Mouse (Mus musculus) c-Kit-positive CD71-positive TER-119-negative erythroid progenitor cells, embryonic 14.5 days (primary cell): ENCODE results near the gene Tmem72.

Experiments
- DNase-seq: peaks from one replicate; pipeline ENCODE4 v3.0.0-alpha.2; 2013; ENCODE audit warnings: low read depth

Tmem72 gene

DNA sequence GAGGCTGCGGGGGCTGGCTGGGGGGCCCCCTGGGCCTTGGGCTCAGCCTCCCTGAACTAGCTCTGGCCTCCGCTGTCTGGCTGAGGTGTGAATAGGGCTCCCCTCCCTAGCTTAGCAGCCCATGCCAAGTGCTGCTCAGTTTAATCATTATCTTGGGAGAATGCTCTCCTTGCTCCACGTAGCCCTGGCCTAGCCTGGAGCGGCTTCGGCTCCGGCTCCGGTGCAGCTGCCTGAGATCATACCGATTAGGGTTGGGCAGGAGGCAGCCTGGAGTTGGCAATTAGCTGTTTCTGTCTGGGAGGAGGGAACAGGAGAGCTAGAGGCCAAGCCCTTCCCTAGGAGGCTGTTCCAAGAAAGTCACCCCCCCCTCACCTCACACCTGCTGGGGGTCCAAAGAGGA, at the start of gene Tmem72:
Gene Tmem72 (minus strand): TSS at position 248 of the 400 bp plus-strand sequence.
- no peak for DNase-seq

DNA sequence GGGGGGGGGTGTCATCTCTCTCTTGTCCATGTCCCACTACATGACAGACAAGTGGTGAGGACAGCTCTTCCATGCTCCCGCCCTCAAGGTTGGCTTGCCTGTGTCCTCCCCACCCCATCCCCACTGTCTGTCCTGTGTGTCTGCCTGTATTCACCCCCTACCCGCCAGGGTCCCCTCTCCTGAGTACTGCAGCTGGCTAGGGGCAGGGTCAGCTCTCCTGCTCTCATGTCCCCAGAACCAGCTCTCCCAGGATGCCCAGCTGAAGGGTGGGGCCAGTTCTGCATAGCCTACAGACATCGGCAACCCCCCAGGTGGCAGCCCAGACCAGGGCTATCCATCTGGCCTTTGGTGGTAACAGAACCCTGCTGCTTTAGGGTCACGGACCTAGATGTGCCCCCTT, 47.8 kb upstream of the Tmem72 start:
- DNase-seq, result no peak

DNA sequence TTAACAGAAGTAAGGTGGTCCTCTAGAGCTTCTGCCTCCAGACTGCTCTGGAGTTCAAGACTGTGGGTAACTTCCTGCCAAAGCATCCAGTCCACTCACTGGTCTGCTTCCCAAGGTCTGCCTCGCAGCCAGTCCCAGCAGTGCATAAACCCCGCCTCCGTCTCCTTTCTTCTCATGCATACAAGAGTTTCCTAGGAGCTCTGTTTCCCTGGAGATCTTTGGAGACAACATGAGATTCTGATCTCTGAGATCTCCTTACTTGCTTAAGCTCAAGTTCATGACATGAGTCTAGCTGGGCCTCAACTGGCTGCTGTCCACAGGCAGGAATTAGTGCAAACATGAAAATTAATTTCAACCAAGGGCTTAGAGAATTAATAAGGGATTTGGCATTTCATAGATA, 45.6 kb upstream of the Tmem72 start:
- DNase-seq, result no peak

DNA sequence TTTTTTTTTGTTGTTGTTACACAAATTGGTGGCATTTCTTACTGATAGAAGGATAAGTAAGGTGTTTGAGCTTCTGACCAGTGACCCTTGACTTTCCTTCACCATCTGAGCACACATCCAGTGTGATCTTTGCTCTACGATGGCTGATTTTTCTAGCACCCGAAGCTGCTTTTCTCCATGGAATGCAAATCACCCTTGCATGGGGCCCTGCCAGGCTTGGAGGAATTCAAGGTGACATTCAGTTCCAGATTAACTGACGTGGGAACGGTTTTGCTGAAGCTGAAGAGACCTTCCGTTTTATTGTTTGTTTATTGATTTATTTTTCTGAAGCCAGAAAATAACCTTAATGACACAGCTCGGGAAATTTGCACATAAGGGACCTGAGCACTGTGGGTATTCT, 43.5 kb upstream of the Tmem72 start:
- DNase-seq, result no peak

DNA sequence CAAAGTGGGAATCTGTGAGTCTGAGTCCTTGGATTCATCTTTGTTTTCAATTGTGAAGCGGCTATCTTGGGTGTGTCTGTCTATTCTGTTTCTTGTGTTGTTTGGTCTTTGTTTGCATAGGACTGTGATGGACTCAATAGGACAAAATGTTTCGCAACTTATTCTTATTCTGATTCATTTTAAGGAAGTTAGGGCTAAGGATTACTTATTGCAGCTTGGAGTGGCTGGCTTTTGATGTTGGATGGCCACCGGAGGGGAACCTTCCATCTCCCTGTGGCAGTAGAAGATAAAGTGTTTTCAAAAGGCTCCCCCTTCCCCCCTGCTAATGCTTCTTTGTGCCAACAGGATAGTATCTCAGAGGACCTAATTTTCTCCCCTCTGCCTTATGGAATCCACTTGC, 39.7 kb upstream of the Tmem72 start:
- DNase-seq, result no peak

DNA sequence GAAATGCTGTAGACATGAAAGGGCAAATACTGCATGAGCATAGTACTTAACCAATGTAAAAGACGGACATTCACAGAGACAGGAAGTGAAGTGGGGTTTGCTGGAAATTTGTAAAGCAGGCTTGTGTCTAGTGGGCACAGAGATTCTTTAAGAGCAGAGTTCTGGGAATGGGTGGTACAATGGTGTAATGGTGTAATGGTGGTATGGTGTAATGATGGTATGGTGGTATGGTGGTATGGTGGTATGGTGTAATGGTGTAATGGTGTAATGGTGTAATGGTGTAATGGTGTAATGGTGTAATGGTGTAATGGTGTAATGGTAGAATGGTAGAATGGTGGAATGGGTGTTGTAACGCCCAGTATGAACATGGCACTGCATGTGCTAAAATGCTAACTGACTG, 21.3 kb upstream of the Tmem72 start:
- no peak for DNase-seq

DNA sequence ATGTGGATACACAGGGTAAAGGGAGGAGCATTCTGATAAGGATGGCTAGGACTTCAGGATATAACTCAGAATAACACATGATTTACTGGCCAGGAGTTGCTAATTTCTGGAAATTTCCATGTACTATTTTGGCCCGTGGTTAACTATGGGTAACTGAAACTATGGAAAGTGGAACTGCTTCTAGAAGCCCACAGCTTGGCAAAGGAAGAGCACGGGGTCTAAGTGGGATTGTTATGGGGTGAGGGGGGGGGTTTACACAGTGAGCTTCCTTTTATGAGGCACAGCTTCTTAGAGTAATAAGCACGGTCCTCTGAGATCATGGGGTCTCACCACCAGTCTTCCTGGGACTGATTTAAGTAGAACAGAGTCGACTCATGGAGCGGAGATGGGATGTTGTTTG, 18.6 kb upstream of the Tmem72 start:
- DNase-seq, result no peak

DNA sequence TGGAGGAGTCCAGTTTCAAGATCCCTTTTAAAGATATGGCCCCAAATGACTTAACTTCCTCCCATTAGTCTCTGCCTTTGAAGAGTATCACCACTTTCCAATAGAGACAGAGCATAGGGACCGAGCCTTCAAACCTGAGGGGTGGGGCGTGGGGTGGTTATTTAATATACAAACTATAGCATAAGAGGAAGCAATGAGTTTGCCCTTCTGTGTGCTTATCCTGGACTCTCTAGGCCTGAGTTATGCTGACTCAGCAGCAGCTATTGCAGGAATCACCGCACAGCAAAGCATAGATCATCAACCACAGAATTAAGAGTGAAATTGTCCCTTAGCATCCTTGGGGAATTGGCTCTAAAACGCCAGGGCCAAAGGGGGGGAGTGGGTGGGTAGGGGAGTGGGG, 16.9 kb upstream of the Tmem72 start:
- no peak for DNase-seq

DNA sequence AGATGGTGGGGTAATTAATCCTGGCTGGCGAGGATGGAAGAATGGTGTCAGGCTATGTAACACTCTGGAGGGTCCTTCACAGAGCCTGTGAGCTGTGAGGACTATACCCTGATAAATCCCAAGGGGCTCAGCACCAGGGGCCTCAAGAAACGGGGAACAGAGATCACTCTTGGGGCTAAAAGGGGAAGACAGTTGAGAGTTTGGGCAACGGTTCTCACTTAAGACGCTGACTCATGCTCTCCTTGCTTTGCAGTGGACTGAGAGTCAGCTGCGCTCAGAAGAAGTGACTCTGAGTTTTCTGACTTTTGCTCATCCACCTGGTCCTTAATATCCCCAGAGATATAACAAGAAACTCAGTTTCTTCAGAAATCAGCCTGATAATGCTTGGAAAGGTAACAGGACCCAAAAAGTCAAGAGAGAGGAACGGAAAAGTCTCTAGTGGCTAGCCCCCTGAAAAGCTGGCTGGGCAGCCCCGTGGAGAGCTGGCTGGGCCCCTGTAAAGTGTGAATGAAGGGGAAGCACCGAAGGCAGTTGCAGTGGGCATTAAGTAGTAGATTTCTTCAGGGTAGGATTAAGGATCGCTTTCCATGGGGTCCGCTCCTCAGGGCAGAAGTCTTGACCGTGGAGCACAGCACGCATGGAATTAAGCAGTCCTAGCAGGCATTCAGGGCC, 7.9 kb upstream of the Tmem72 start:
- DNase-seq, result no peak

DNA sequence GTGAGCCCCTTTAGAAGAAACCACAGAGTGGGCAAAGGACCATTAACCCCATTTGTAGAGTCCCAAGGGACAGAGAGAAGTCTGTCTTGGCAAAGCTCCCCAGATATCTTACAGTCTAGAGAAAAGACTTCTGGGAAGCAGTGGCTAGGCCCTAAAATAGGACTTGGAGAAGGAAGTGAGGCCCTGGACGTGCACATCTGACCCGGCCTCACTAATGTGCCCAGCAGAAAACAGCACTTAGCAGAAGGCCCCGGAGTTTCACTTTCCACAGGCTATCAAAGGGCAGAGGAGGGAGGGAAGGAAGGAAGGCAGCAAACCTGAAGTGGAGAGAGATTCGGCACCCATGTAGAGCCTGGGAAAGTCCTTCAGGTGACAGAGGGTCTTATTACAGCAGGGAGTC, 2.2 kb upstream of the Tmem72 start:
- DNase-seq, result no peak

DNA sequence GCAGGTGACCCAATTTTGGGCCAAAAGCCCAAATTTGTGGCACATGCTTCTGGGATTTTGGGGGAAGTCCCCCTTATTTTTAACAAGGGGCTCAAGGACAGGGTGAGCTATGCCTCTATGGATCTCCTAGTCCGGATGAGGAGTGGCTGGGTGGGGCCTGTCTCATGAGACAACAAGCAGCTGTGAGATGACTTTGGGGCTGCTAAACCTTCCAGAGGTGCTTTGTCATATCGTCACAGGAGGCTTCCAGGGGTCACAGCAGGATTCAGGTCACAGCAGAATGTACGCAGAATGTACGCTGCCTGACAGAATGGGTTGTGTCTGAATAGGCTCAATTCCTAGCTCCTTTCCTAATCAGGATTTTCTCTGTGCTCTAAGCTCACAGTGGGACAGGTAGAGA, 1.6 kb upstream of the Tmem72 start:
- DNase-seq, result no peak

DNA sequence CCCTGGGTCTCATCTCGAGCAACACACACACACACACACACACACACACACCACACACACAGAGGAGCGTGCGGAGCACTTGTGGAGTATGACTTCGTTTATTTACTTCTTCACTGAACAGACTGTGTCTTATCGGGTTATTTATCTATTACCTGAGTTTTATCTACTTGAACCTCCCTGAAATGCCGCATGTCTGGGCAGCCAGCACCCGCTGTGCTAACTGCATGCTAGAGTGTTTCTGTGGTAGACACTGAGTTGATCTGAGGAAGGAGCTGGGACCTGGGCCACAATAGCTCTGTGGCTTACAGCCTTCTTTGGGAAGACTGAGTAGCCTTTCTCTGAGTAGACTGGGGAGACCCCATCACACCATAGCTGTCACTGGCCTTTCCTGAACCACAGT, 1.1 kb upstream of the Tmem72 start:
- DNase-seq, result no peak

DNA sequence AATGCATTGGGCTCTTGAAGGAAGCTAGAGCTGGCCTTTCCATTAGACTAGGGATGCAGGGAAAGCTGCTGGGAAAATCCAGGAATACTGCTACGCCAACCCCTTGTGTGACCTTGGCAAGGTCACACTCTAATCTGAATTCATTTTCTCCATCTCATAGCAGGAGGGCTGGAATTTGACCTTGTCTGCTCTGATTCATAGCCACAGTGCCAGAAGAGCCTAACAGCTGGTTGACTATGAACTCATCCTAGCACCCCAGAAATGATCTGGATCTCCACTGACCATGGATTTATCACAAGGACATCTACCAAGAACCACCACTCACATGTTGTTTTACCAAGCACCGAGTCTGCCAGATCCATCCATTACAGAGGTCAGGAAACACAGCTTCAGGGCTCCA, 1.5 kb downstream of the Tmem72 start:
- no peak for DNase-seq

DNA sequence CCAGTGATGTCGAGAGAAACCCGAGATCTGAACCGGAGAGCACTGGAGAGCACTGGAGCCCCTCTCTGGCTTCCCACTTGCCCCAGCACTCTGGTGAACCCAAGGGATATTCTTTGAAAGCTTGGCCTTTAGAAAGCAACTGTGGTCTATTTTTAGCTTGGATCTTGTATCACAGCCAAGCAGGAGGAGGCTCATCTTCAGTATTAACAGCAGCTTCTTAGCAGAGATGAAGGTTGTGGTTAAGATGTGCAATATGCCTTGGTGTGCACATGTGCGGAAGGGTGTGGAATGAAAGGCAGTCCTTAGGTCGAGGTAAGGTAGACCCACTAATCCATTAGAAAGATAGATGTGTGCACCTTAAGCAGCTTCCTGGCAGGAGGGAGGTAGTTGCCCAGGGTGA, 2.1 kb downstream of the Tmem72 start:
- no peak for DNase-seq

DNA sequence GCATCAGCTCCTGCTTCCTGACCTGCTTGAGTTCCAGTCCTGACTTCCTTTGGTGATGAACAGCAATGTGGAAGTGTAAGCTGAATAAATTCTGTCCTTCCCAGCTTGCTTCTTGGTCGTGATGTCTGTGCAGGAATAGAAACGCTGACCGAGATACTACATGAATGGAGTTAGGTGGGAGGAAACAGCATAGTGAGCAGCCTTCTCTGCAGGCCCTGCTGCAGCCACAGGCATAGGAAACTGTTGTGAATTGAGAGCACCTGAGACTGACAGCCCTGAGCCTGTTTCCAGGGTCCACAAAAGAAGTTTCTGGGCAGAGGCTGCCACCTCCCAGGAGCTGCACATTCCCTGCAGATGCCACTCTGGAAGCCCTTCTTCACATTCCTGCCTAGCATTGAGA, 2.7 kb downstream of the Tmem72 start:
- no peak for DNase-seq

DNA sequence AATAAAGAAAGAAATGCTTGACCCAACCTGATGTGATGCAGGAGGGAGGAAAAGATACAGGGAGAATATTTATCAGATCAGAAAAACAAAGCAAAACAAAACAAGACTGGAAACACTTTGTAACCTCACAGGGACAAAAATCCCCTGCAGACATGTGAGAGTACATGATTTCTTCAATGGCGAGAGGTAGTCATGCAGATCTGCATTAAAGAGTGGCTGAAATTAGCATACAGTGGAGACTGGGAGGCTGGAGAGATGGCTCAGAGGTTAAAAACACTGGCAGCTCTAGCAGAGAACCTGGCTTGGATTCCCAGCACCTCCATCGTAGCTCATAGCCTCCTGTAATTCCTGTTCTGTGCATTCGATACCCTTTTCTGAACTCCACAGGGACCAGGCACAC, 4.2 kb downstream of the Tmem72 start:
- no peak for DNase-seq

DNA sequence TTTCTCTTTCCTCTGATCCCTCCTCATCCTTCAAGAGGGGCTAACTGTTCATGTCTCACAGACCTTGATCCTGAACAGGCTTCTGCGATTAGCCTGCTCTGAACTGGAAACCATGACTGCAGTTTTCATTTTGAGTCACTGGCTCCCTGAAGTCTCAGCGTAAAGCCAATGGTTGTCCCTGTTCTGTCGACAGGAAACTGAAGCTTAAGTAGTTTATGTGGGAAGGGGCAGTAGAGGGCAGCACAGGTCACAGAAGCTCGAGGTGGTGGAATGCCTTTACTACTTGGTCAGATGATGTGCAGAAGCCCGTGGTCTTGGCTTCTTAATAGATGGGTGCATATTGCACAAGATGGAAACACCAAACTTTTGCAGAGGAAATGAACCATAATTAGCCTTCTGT, 4.7 kb downstream of the Tmem72 start:
- no peak for DNase-seq

DNA sequence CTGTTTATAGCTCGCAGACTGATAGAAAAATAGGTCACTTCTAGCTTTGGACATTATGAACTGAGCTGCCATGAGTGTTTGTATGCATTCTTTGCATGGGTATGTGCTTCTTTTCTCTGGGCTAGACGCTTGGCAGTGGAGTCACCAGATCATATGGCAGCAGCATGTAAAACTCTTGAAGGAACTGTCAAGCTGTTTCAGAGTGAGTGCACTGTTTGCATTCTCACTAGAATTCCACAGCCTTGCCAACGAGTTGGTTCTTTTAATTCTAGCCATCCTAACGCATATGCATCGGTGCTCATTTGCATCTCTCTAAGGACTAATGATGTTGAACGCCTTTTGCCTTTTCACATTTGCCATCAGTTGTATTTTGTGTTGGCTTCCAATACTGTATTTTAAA, 12.4 kb downstream of the Tmem72 start:
- DNase-seq, result no peak

DNA sequence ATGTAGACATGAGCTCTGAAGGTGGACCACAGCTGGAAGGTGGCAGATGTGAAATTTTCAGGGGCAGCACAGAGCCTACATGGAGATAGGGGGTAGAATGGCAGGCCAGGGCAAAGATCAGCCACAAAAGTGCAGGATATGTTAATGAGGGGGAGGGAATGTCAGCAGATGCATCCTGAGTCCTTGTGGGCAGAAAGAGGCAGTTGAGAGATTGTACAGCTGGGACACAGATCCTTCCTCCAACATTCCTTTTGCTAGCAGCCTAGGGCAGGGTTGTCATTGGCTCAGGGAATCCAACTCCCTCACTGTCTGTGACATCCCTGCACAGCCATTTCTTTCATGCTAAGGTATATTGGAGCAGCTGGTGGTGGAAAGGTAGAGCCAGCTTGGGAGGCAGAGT, 15.9 kb downstream of the Tmem72 start:
- DNase-seq, result no peak

DNA sequence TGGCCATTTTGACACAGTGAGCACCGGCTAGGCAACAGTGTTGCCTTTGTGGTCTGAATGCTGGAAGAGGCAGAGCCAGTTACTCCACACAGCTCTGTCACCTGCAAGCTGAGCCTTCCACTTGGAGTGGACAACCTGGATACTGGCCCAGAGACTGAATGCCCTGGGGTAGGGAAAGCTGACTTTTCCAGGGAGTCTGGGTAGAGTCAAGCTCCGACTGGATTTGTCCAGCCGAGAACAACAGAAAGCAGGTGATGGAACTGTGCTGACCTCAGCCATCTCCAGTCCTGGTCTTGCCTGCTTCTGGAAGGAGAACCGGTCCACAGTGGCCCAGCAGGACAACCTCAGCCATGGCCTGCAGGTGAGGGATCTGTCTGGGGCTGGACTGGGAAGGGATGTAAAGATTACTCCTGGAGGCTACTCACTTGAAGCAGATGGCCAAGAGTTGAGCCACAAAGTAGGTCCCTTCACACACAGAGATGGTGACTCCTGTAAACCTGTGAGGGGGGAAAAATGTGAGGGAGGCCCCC, 18.8 kb downstream of the Tmem72 start:
- DNase-seq, result no peak

DNA sequence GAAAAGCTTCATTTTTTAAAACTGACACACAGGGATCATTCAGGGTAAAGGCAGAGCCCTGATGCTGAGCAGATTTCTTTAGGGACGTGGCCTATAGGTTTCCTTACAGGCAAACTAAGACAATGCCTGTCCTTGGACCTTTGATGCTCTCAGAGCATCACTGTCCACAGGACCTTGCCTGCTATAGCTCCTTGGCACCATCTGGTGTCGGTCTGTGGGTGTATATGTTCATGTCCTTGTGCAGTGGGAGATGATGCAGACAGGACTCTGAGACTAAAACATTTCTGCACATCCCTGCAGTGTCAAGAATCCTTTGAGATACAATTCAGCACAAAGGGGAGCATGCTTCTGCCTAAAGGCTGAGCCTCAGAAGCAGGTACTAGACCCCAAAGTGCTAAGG, 19.3 kb downstream of the Tmem72 start:
- peak; percentile 21 for DNase-seq

DNA sequence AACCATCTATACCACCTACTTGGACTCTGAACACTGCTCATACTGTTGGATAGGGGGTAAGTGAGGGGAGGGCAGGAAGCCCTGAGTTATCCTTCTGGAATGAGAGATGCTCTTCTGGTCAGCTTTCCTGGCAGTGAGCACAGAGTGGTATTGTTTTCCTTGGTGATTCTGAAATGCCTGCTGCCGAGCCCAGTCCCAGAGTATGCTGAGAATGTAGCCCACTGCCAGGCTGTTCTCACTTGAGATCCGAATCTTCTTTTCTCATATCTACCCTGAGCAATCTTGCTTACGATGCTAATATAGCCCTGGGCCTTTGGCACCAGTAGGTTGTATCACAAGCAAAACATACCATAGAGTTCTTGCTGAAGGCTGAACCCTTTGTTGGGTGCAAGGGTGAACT, 22.4 kb downstream of the Tmem72 start:
- DNase-seq, result no peak

DNA sequence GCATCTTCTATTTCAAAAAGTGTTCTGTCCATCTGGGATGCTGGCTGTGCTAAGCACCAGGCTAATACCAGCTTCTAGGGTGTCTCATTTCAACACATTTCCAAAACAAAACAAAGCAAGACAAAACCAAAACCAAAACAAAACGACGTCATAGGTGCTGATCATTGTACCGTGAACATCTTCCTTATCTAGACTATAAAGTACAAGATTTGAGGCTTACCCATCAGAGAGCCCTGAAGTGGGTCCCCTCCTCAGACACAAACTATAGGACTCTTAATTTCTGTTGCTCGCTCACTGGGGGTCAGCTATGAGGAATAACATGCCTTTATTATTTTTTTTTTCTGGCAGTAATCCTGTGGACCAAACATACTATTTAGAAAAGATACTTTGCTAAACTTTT, 23.1 kb downstream of the Tmem72 start:
- DNase-seq, result no peak

DNA sequence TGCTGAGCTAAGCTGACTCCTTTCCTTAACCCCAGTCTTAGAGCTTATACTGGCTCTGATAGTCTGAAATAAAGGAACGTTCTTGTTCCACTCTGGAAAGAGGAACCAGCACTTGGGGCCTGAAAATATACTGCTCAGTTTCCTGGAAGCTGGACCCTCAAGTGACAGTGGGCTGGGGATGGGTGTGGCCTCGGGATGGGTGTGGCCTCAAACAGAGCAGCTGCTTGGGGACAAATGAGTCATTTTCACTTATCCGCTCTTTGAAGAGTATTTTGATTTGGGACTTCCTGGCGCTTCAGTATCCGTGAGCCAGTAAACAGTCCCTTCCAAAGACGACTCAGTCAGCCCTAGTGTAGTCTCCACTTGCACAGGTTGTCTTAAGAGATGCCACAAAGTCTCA, 34.4 kb downstream of the Tmem72 start:
- no peak for DNase-seq
